Mouse (Mus musculus): ENCODE measurements around the gene Eif4e.

The Eif4e gene

GRCm38 (mm10) chr3:138586213-138586612, 60.2 kb downstream of the Eif4e start:
- DNase-seq (ENCODE audit: low read depth, low spot score) = no peak

- no peak for DNase-seq (ENCODE audit: low read depth, low spot score)
Observed at GRCm38 (mm10) chr3:138587137-138587536, 61.2 kb downstream of the Eif4e start.

- DNase-seq (ENCODE audit: low read depth, low spot score) = no peak
Observed at GRCm38 (mm10) chr3:138588001-138588400, 62.0 kb downstream of the Eif4e start.

GRCm38 (mm10) chr3:138591002-138591401, 65.0 kb downstream of the Eif4e start:
- no peak for DNase-seq (ENCODE audit: low read depth, low spot score)

- DNase-seq (ENCODE audit: low read depth, low spot score) = no peak
Observed at GRCm38 (mm10) chr3:138591806-138592365, 65.9 kb downstream of the Eif4e start.

GRCm38 (mm10) chr3:138593131-138593530, 67.2 kb downstream of the Eif4e start:
- DNase-seq (ENCODE audit: low read depth, low spot score) = no peak

- peak; percentile 59 for DNase-seq (ENCODE audit: low read depth, low spot score)
Observed at GRCm38 (mm10) chr3:138593911-138594310, 67.9 kb downstream of the Eif4e start.

- no peak for DNase-seq (ENCODE audit: low read depth, low spot score)
Observed at GRCm38 (mm10) chr3:138601076-138601475, 75.1 kb downstream of the Eif4e start.

GRCm38 (mm10) chr3:138605132-138605531, 79.2 kb downstream of the Eif4e start:
- no peak for DNase-seq (ENCODE audit: low read depth, low spot score)

- DNase-seq (ENCODE audit: low read depth, low spot score) = no peak
Observed at GRCm38 (mm10) chr3:138608665-138609064, 82.7 kb downstream of the Eif4e start.
